In genomic region chr17:15009706-15010413, GRCm38 (mm10) we compare ENCODE assay signal across 7 mouse cellular contexts. TPM values are rescaled to one million over a fixed set of nuclear protein-coding genes. Genes with fewer than 3 reads are reported as not detected.
DNase-seq lines count a peak whose midpoint lies in the region; ATAC-seq and TF ChIP-seq lines count a peak whose summit lies in the region.
"Not testable (repeated sequence)": the region's sequence is repeated elsewhere in the genome, so short reads cannot be mapped to it uniquely, and the experiment has no call there.

Gm3435 (plus strand) TSS chr17:15010176.

- H3K4me3 ChIP-seq in cerebellum, adult 2 months (replicated peaks; ENCODE audit: insufficient read depth, low read depth, low read length); forebrain, embryonic 13.5 days; heart, embryonic 16.5 days (ENCODE audit: low read length); intestine, embryonic 14.5 days (ENCODE audit: low read depth, low read length); limb, embryonic 15.5 days; neural tube, embryonic 11.5 days (ENCODE audit: low read depth, low read length): not testable (repeated sequence)

- WGBS in cerebellum, adult 2 months = no CpG with 5 or more reads among the region's 60 CpGs
- no CpG with 5 or more reads among the region's 60 CpGs for WGBS in forebrain, embryonic 13.5 days
- no CpG with 5 or more reads among the region's 60 CpGs for WGBS in heart, embryonic 16.5 days
- no CpG with 5 or more reads among the region's 60 CpGs for WGBS in intestine, embryonic 14.5 days
- no CpG with 5 or more reads among the region's 60 CpGs for WGBS in limb, embryonic 15.5 days
- no CpG with 5 or more reads among the region's 60 CpGs for WGBS in neural tube, embryonic 11.5 days

- not testable (repeated sequence) for H3K27ac ChIP-seq in cerebellum, adult 2 months (ENCODE audit: insufficient read depth, low read length); forebrain, embryonic 13.5 days; heart, embryonic 16.5 days (ENCODE audit: low read length); intestine, embryonic 14.5 days (ENCODE audit: low read depth); limb, embryonic 15.5 days; neural tube, embryonic 11.5 days (ENCODE audit: low read depth, low read length)

- not testable (repeated sequence) for TF ChIP-seq POLR2A in cerebellum, adult 2 months (IDR thresholded peaks at IDR 0.05; ENCODE audit: borderline replicate concordance, insufficient read depth, low read length)

- H3K27me3 ChIP-seq in cerebellum, adult 2 months (ENCODE audit: control insufficient read depth, insufficient read depth, low read length); forebrain, embryonic 13.5 days; heart, embryonic 16.5 days (ENCODE audit: control insufficient read depth, insufficient read depth, low read length); intestine, embryonic 14.5 days (replicated peaks; ENCODE audit: control insufficient read depth, insufficient read depth, low read length); limb, embryonic 15.5 days; neural tube, embryonic 11.5 days (ENCODE audit: control insufficient read depth, insufficient read depth, low read length): not testable (repeated sequence)

- not testable (repeated sequence) for H3K9ac ChIP-seq in forebrain, embryonic 13.5 days; heart, embryonic 16.5 days (ENCODE audit: low read length); intestine, embryonic 14.5 days (ENCODE audit: low read length); limb, embryonic 15.5 days; neural tube, embryonic 11.5 days (ENCODE audit: low read length)

- H3K36me3 ChIP-seq in forebrain, embryonic 13.5 days (ENCODE audit: poor library complexity, severe bottlenecking); heart, embryonic 16.5 days (ENCODE audit: control insufficient read depth, insufficient read depth); intestine, embryonic 14.5 days (ENCODE audit: control insufficient read depth, insufficient read depth, low read length); limb, embryonic 15.5 days; neural tube, embryonic 11.5 days (ENCODE audit: control insufficient read depth, insufficient read depth, low read length): not testable (repeated sequence)

- not testable (repeated sequence) for H3K4me1 ChIP-seq in cerebellum, adult 2 months (ENCODE audit: control insufficient read depth, insufficient read depth, low read length); forebrain, embryonic 13.5 days; heart, embryonic 16.5 days (ENCODE audit: control insufficient read depth, insufficient read depth, low read length); intestine, embryonic 14.5 days (replicated peaks; ENCODE audit: control insufficient read depth, insufficient read depth, low read length); limb, embryonic 15.5 days; neural tube, embryonic 11.5 days (ENCODE audit: control insufficient read depth, insufficient read depth, low read length)

- not testable (repeated sequence) for TF ChIP-seq CTCF in cerebellum, adult 2 months (IDR thresholded peaks at IDR 0.05; ENCODE audit: borderline replicate concordance, insufficient read depth, low read depth, low read length)

- not testable (repeated sequence) for DNase-seq in cerebellum, adult 2 months; intestine, embryonic 14.5 days (ENCODE audit: low spot score); neural tube, embryonic 11.5 days (ENCODE audit: low spot score)

- not testable (repeated sequence) for H3K9me3 ChIP-seq in forebrain, embryonic 13.5 days (replicated peaks); heart, embryonic 16.5 days (replicated peaks; ENCODE audit: control insufficient read depth, low read length); intestine, embryonic 14.5 days (ENCODE audit: control insufficient read depth, low read length); limb, embryonic 15.5 days; neural tube, embryonic 11.5 days (ENCODE audit: control insufficient read depth, low read length)

- H3K4me2 ChIP-seq in forebrain, embryonic 13.5 days; heart, embryonic 16.5 days (ENCODE audit: low read depth, low read length); intestine, embryonic 14.5 days (ENCODE audit: low read length); limb, embryonic 15.5 days; neural tube, embryonic 11.5 days (ENCODE audit: low read depth): not testable (repeated sequence)

- ATAC-seq in forebrain, embryonic 13.5 days = peak; percentile 99
- peak; percentile 97 for ATAC-seq in heart, embryonic 16.5 days (replicated peaks; ENCODE audit: extremely low read depth, insufficient read depth, low FRiP score)
- peak; percentile 98 for ATAC-seq in intestine, embryonic 14.5 days (replicated peaks; ENCODE audit: low FRiP score, low TSS enrichment, low read depth)
- peak; percentile 97 for ATAC-seq in limb, embryonic 15.5 days (ENCODE audit: insufficient number of reproducible peaks, low FRiP score, low TSS enrichment, low read depth)
- ATAC-seq in megakaryocyte, adult 5-6 weeks (ENCODE audit: poor library complexity, severe bottlenecking) = peak; percentile 95
- ATAC-seq in neural tube, embryonic 11.5 days (ENCODE audit: insufficient read depth, low FRiP score, low TSS enrichment) = peak; percentile 97

RNA-seq across cellular contexts. Expression of gene Gm3435, which starts in this region (rescaled TPM):
- 12.3 and 12.8 TPM in 2 replicates for polyA plus RNA-seq in cerebellum, adult 2 months (2012; rRNA removed)
- polyA plus RNA-seq in forebrain, embryonic 13.5 days (2015; fragmentation: Nextera tagmentation; extraction: Ambion mirVana) = 10.4 and 10.6 TPM in 2 replicates
- 5.1 and 5.3 TPM in 2 replicates for polyA plus RNA-seq in heart, embryonic 16.5 days (2015; fragmentation: Nextera tagmentation; extraction: Ambion mirVana)
- polyA plus RNA-seq in intestine, embryonic 14.5 days (2014; fragmentation: Nextera tagmentation; extraction: Ambion mirVana) = 4.5 and 5.1 TPM in 2 replicates
- polyA plus RNA-seq in limb, embryonic 15.5 days (2015; fragmentation: Nextera tagmentation; extraction: Ambion mirVana) = 4.8 and 5.5 TPM in 2 replicates
- 5.8 and 6.1 TPM in 2 replicates for total RNA-seq in megakaryocyte, adult 5-6 weeks (2015)
- total RNA-seq in megakaryocyte, adult 5-6 weeks (2017) = 4.1 and 4.2 TPM in 2 replicates
- 8.0 and 8.3 TPM in 2 replicates for polyA plus RNA-seq in neural tube, embryonic 11.5 days (2014; fragmentation: Nextera tagmentation; extraction: Ambion mirVana)
